Mouse (Mus musculus) erythroblast, embryonic 14.5 days (primary cell): ENCODE results near the gene Nbas. TPM values are rescaled to one million over a fixed set of nuclear protein-coding genes. Genes with fewer than 3 reads are reported as not detected.

Experiments used
- H3K27me3 ChIP-seq: 2 replicates; pipeline ENCODE4 v1.6.1; 2012; ENCODE audit warnings: inconsistent platforms; ENCODE audit not compliant: control insufficient read depth
- H3K36me3 ChIP-seq: 2 replicates; pipeline ENCODE4 v1.6.1; 2012; ENCODE audit warnings: mild to moderate bottlenecking, inconsistent platforms; ENCODE audit not compliant: control insufficient read depth
- H3K4me1 ChIP-seq: 2 replicates; pipeline ENCODE4 v1.6.1; 2012; ENCODE audit warnings: inconsistent platforms; ENCODE audit not compliant: control insufficient read depth
- H3K4me3 ChIP-seq: replicated peaks from 2 replicates; pipeline ENCODE3; 2012; ENCODE audit warnings: moderate library complexity, mild to moderate bottlenecking, inconsistent platforms
- H3K9me3 ChIP-seq: 2 replicates; pipeline ENCODE4 v1.6.1; 2012; ENCODE audit warnings: low read length, inconsistent platforms, mixed read lengths; ENCODE audit not compliant: control insufficient read depth
- GATA1 ChIP-seq: IDR thresholded peaks from 2 replicates; pipeline ENCODE4 v1.6.1; 2012; ENCODE audit warnings: low read length, inconsistent platforms, mixed read lengths
- TAL1 ChIP-seq: IDR thresholded peaks from 3 replicates; pipeline ENCODE4 v1.6.1; 2012; ENCODE audit warnings: low read length, inconsistent platforms, mixed read lengths
- polyA plus RNA-seq: library from polyadenylated mRNA; stranded (reverse); fragments of >175 nt; gene quantifications from 2 replicates; pipeline ENCODE4 v1.2.3, GENCODE M21; 2012

Gene Nbas
- polyA plus RNA-seq, 1 experiment: 0.66 TPM

DNA sequence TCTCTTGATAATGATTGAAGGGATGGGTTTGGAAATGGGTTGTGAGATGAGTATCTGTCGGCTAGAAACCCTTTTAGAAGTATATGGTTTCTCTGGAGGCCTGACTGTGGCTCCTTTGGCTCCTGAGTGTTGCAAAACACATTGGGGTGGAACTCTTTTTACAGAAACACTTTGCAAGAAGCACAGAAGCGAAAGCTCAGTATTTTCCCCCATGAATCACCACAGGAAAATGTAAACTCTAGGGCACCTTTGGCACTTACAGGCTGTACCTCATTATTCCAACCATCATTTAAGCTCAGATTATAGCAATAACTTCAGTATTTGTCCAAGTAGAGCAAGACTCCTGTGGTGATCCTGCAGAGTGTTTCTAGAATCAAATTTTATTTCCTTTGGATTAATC, 180.0 kb downstream of the Nbas start:
- H3K36me3 ChIP-seq: peaks cover 7% of the 10 kb centered on the region
- no peaks in the 10 kb centered on the region for H3K4me1 ChIP-seq
- H3K27me3 ChIP-seq: no peaks in the 10 kb centered on the region
- TF ChIP-seq TAL1 (no peak), GATA1 (no peak)
- H3K4me3 ChIP-seq: no peak overlapping the region
- no peaks in the 10 kb centered on the region for H3K9me3 ChIP-seq

GRCm38 (mm10) chr12:13452050-13452449, 183.1 kb downstream of the Nbas start:
- H3K4me1 ChIP-seq: no peaks in the 10 kb centered on the region
- no peaks in the 10 kb centered on the region for H3K27me3 ChIP-seq
- H3K9me3 ChIP-seq: no peaks in the 10 kb centered on the region
- TF ChIP-seq GATA1 (no peak), TAL1 (no peak)
- H3K4me3 ChIP-seq: no peak overlapping the region
- H3K36me3 ChIP-seq: peaks cover 7% of the 10 kb centered on the region

- TF ChIP-seq TAL1 (no peak), GATA1 (no peak)
- Histone ChIP-seq H3K27me3 (no peaks in the 10 kb centered on the region), H3K36me3 (peaks cover 2% of the 10 kb centered on the region; the same call in 1 of the 2 replicates), H3K9me3 (no peaks in the 10 kb centered on the region), H3K4me3 (no peak overlapping the region), H3K4me1 (no peaks in the 10 kb centered on the region)
Measured at GRCm38 (mm10) chr12:13460223-13460853, 191.4 kb downstream of the Nbas start.

- no peaks in the 10 kb centered on the region for H3K9me3 ChIP-seq
- no peak for TF ChIP-seq TAL1
- no peak for TF ChIP-seq GATA1
- peaks cover 2% of the 10 kb centered on the region; the same call in 1 of the 2 replicates for H3K36me3 ChIP-seq
- H3K4me3 ChIP-seq: no peak overlapping the region
- no peaks in the 10 kb centered on the region for H3K27me3 ChIP-seq
- no peaks in the 10 kb centered on the region for H3K4me1 ChIP-seq
Measured at GRCm38 (mm10) chr12:13461558-13462153, 192.7 kb downstream of the Nbas start.

- Histone ChIP-seq H3K27me3 (no peaks in the 10 kb centered on the region), H3K9me3 (no peaks in the 10 kb centered on the region), H3K36me3 (no peaks in the 10 kb centered on the region; the same call in 1 of the 2 replicates), H3K4me1 (no peaks in the 10 kb centered on the region), H3K4me3 (no peak overlapping the region)
- TF ChIP-seq TAL1: no peak
- no peak for TF ChIP-seq GATA1
Measured at GRCm38 (mm10) chr12:13462397-13462796, 193.5 kb downstream of the Nbas start.

- Histone ChIP-seq H3K27me3 (no peaks in the 10 kb centered on the region), H3K4me1 (no peaks in the 10 kb centered on the region), H3K4me3 (no peak overlapping the region), H3K9me3 (no peaks in the 10 kb centered on the region), H3K36me3 (no peaks in the 10 kb centered on the region; the same call in 1 of the 2 replicates)
- TF ChIP-seq TAL1 (no peak), GATA1 (no peak)
Measured at GRCm38 (mm10) chr12:13465554-13465953, 196.6 kb downstream of the Nbas start.

- H3K9me3 ChIP-seq: no peaks in the 10 kb centered on the region
- H3K27me3 ChIP-seq: no peaks in the 10 kb centered on the region
- TF ChIP-seq TAL1 (no peak), GATA1 (no peak)
- H3K36me3 ChIP-seq: peaks cover 17% of the 10 kb centered on the region
- H3K4me1 ChIP-seq: no peaks in the 10 kb centered on the region
- H3K4me3 ChIP-seq: no peak overlapping the region
Measured at GRCm38 (mm10) chr12:13474881-13475280, 205.9 kb downstream of the Nbas start.

DNA sequence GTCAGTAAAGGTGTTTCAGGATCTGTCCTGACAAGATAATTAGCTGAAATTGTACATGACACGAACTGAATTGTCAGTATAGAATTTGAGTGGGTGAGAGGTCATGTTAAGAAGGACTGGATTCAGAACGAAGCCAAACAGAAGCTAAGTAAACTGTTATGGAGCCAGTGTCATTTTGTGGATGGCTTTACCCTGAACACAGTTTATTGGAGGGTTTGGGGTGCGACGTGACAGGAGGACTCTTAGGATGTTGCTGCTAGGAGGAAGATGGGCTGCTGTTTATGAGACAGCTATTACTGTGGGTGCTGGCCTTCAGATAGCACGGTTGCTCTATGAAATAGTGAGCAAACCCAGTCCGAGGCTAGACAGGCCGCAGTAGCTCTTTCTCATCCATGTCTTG, 210.2 kb downstream of the Nbas start:
- no peaks in the 10 kb centered on the region for H3K4me1 ChIP-seq
- H3K4me3 ChIP-seq: no peak overlapping the region
- TF ChIP-seq GATA1 (no peak), TAL1 (no peak)
- no peaks in the 10 kb centered on the region for H3K9me3 ChIP-seq
- peaks cover 16% of the 10 kb centered on the region for H3K36me3 ChIP-seq
- no peaks in the 10 kb centered on the region for H3K27me3 ChIP-seq

DNA sequence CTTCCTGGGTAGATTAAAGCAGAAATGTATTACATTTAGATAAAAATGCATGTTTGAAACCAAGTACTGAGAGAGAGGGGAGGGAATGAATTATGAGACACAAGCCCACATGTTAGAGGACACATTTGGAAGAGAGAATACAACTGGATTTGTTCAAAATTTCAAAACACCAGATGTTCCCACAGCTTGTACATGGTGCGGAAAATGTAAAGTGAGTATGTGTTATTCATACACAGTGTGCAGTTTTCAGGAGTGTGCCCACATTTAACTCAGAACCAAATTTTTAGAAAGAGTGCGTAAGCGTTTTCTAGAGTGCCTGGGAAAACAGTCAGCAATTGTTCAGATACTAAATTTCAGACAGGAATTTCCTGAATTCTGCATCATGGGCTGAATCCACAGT, 217.3 kb downstream of the Nbas start:
- Histone ChIP-seq H3K27me3 (no peaks in the 10 kb centered on the region), H3K9me3 (no peaks in the 10 kb centered on the region), H3K36me3 (peaks cover 7% of the 10 kb centered on the region), H3K4me1 (no peaks in the 10 kb centered on the region), H3K4me3 (no peak overlapping the region)
- no peak for TF ChIP-seq TAL1
- no peak for TF ChIP-seq GATA1
